Mouse (Mus musculus): ENCODE results near the gene Gm4869. TPM values are rescaled to one million over a fixed set of nuclear protein-coding genes. Genes with fewer than 3 reads are reported as not detected.
"Not testable (repeated sequence)": the region's sequence is repeated elsewhere in the genome, so short reads cannot be mapped to it uniquely, and the experiment has no call there.

Gm4869 gene
- polyA plus RNA-seq, 1 experiment = not detected

DNA sequence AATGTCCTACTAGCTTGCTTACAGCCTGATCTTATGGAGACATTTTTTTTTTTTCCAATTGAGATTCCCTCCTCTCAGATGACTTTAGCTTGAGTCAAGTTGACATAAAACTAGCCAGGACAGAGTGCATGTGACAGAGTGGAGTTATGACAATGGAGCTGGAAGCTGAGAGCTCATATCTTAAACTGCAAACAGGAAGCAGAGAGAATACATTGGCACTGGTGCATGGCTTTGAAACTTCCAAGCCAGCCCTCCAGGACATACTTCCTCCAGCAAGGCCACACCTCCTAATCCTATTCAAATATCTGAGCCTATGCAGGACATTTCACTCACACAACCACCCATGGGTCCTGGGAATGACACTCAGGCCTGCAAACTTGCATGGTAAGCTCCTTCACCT is 9.0 kb downstream of the Gm4869 start:
- Histone ChIP-seq H3K36me3 (ENCODE audit: control insufficient read depth) (no peaks in the 10 kb centered on the region), H3K4me3 (replicated peaks) (no peak overlapping the region), H3K4me1 (ENCODE audit: control insufficient read depth) (no peaks in the 10 kb centered on the region), H3K27me3 (ENCODE audit: control insufficient read depth) (no peaks in the 10 kb centered on the region), H3K9me3 (ENCODE audit: control insufficient read depth, low read length) (no peaks in the 10 kb centered on the region)
- no peak for TF ChIP-seq TAL1 (IDR thresholded peaks at IDR 0.05; ENCODE audit: low read length)
- no peak for TF ChIP-seq GATA1 (IDR thresholded peaks at IDR 0.05; ENCODE audit: low read length)

DNA sequence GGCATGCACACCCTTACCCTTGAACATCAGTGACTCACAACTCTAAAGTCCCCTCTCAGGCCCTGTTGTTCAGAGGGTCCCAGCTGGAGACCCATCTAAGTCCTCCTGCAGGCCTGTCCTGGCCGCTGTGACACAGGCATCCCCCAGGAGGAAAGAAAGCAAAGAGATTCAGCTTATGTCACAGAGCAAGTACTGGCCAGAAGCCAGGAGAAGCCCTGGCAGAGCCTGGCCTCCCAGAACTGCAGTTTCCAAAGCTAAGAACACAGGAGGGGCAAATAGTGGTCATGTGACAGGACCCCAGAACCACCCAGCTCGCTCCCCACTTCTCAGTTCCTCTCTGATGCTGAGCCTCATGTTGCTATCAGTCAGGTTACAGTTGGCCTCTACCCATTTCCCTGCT is 10.0 kb downstream of the Gm4869 start:
- H3K4me1 ChIP-seq (ENCODE audit: control insufficient read depth) = no peaks in the 10 kb centered on the region
- H3K36me3 ChIP-seq (ENCODE audit: control insufficient read depth) = no peaks in the 10 kb centered on the region
- no peak for TF ChIP-seq TAL1 (IDR thresholded peaks at IDR 0.05; ENCODE audit: low read length)
- H3K9me3 ChIP-seq (ENCODE audit: control insufficient read depth, low read length) = no peaks in the 10 kb centered on the region
- H3K4me3 ChIP-seq (replicated peaks) = no peak overlapping the region
- H3K27me3 ChIP-seq (ENCODE audit: control insufficient read depth) = no peaks in the 10 kb centered on the region

DNA sequence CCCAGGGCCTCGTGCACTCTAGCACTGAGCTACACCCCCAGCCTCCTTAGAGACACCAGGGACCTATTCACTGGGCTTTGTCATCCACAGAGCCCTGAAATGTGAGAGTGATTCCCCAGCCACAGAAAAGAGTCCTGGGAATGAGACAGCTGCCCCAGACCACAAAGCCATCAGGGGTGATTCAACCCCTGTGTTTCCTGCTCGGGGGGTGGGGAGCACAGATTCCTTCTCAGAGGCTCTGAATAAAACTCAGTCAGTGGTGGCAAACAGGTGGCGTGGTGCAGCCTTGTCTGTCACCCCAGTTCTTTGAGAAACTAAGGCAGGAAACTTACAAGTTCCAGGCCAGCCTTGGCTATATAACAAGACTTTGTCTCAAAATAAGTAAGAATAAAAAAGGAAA is 16.0 kb downstream of the Gm4869 start:
- Histone ChIP-seq H3K36me3 (ENCODE audit: control insufficient read depth) (no peaks in the 10 kb centered on the region), H3K27me3 (ENCODE audit: control insufficient read depth) (no peaks in the 10 kb centered on the region), H3K4me3 (replicated peaks) (no peak overlapping the region), H3K9me3 (ENCODE audit: control insufficient read depth, low read length) (peaks cover 21% of the 10 kb centered on the region), H3K4me1 (ENCODE audit: control insufficient read depth) (no peaks in the 10 kb centered on the region)
- TF ChIP-seq TAL1 (IDR thresholded peaks at IDR 0.05; ENCODE audit: low read length) = no peak
- TF ChIP-seq GATA1 (IDR thresholded peaks at IDR 0.05; ENCODE audit: low read length) = no peak

DNA sequence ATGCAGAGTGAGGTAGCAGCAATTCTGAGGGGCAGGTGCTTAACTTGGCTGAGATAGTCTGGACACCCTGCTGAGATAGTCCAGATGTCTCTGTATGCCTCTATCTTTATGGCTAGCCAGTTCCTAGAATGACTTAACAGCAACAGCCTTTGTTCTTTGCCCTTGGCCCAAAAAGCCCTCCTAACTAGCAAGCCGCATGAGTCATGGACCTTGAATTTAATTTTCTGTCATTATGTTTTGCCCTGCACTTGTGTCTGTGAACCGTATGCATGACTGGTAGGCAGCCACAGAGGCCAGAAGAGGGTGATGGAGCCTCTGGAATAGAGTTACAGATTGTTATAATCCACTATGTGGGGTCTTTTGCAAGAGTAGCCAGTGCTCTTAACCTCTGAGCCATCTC is 17.7 kb downstream of the Gm4869 start:
- not testable (repeated sequence) for H3K4me1 ChIP-seq (ENCODE audit: control insufficient read depth); H3K27me3 ChIP-seq (ENCODE audit: control insufficient read depth); H3K36me3 ChIP-seq (ENCODE audit: control insufficient read depth); H3K4me3 ChIP-seq (replicated peaks)
- peaks cover 21% of the 10 kb centered on the region for H3K9me3 ChIP-seq (ENCODE audit: control insufficient read depth, low read length)

DNA sequence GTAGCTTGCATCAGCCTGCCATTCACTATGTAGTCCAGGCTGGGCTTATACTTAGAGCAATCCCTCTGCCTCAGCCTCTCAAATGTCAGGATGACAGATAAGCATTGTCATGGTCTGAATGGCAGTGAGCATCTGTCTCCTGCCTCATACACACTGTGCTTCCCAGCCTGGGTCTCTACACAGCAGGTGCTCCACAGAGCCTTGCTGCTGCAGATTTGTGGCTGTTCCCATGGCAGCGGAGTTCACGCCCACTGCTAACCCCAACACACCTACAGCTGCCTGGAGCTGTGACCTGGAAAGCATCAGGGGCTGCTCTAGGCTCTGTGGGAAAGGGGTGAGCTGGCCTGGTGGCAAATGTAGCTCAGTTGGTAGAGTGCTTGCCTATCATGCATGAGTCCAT is 19.5 kb downstream of the Gm4869 start:
- Histone ChIP-seq H3K27me3 (ENCODE audit: control insufficient read depth) (no peaks in the 10 kb centered on the region), H3K4me3 (replicated peaks) (no peak overlapping the region), H3K36me3 (ENCODE audit: control insufficient read depth) (no peaks in the 10 kb centered on the region), H3K9me3 (ENCODE audit: control insufficient read depth, low read length) (peaks cover 21% of the 10 kb centered on the region), H3K4me1 (ENCODE audit: control insufficient read depth) (no peaks in the 10 kb centered on the region)
- TF ChIP-seq TAL1 (IDR thresholded peaks at IDR 0.05; ENCODE audit: low read length) (no peak), GATA1 (IDR thresholded peaks at IDR 0.05; ENCODE audit: low read length) (no peak)

DNA sequence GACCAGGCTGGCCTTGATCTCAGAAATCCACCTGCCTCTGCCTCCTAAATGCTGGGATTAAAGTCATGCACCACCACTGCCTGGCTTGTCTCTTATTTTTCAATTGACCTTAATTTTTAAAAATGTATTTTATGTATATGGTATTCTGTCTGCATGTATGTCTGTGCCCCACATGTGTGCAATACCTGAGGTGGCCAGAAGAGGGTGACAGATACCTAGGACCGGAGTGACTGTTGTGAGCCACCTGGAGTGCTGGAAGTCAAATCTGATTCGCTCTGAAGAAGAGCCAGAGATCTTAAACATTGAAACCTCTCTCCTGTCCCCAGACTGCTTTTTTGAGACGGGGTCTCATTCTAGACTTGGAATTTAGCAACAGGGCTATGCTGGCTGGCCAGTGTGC is 26.9 kb downstream of the Gm4869 start:
- no peaks in the 10 kb centered on the region for H3K27me3 ChIP-seq (ENCODE audit: control insufficient read depth)
- H3K36me3 ChIP-seq (ENCODE audit: control insufficient read depth) = no peaks in the 10 kb centered on the region
- TF ChIP-seq TAL1 (IDR thresholded peaks at IDR 0.05; ENCODE audit: low read length) (no peak), GATA1 (IDR thresholded peaks at IDR 0.05; ENCODE audit: low read length) (no peak)
- no peaks in the 10 kb centered on the region; the same call in 1 of the 2 replicates for H3K9me3 ChIP-seq (ENCODE audit: control insufficient read depth, low read length)
- H3K4me3 ChIP-seq (replicated peaks) = no peak overlapping the region
- no peaks in the 10 kb centered on the region for H3K4me1 ChIP-seq (ENCODE audit: control insufficient read depth)

DNA sequence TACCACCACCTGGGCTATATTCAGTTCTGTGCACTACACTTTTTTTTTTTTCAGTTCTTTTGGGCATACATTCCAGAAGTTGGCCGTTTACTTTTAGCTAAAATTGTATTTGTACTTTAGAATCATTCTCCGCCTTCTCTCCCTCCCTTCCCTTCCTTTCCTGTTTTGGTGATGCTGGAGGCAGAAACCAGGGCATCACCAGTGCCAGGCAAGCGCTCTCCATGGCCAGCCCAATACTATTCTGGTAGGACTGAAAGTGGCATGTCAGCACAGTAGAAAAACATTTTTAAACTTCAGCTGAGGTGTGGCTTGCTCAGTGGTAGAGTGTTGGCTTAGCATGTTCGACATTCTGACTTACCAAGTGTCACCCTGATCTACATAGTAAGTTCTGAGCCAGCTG is 36.0 kb downstream of the Gm4869 start:
- TF ChIP-seq TAL1 (IDR thresholded peaks at IDR 0.05; ENCODE audit: low read length) = no peak
- no peak for TF ChIP-seq GATA1 (IDR thresholded peaks at IDR 0.05; ENCODE audit: low read length)
- no peak overlapping the region for H3K4me3 ChIP-seq (replicated peaks)
- H3K9me3 ChIP-seq (ENCODE audit: control insufficient read depth, low read length) = peaks cover 5% of the 10 kb centered on the region; the same call in 1 of the 2 replicates

DNA sequence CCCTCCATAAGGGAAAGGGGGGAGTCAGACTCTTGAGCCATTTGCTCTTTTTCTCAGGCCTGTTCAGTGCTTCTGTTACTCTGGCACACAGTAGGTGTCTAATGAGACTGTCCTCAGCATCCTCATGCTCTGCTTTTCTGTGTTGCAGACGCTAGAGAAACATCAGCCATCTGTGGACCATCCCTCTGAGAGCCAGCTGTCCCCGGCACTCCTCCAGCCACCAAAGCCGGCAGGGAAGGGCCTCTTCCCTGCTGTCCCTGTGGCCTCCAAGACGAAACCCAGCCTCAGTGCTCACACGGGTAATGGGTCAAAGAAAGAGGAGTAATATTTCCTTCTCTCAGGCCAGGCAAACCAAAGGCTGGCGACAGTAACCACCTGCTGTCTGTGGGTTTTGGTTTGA is 45.7 kb downstream of the Gm4869 start:
- TF ChIP-seq GATA1 (IDR thresholded peaks at IDR 0.05; ENCODE audit: low read length) (no peak), TAL1 (IDR thresholded peaks at IDR 0.05; ENCODE audit: low read length) (no peak)
- H3K9me3 ChIP-seq (ENCODE audit: control insufficient read depth, low read length) = no peaks in the 10 kb centered on the region
- no peaks in the 10 kb centered on the region for H3K4me1 ChIP-seq (ENCODE audit: control insufficient read depth)
- H3K4me3 ChIP-seq (replicated peaks) = no peak overlapping the region
- H3K36me3 ChIP-seq (ENCODE audit: control insufficient read depth) = no peaks in the 10 kb centered on the region
- H3K27me3 ChIP-seq (ENCODE audit: control insufficient read depth) = peaks cover 24% of the 10 kb centered on the region

More for the DNA sequence above, 36.0 kb downstream of the Gm4869 start:
- Histone ChIP-seq H3K36me3 (ENCODE audit: control insufficient read depth) (no peaks in the 10 kb centered on the region), H3K27me3 (ENCODE audit: control insufficient read depth) (peaks cover 6% of the 10 kb centered on the region; the same call in 1 of the 2 replicates), H3K4me1 (ENCODE audit: control insufficient read depth) (no peaks in the 10 kb centered on the region)

DNA sequence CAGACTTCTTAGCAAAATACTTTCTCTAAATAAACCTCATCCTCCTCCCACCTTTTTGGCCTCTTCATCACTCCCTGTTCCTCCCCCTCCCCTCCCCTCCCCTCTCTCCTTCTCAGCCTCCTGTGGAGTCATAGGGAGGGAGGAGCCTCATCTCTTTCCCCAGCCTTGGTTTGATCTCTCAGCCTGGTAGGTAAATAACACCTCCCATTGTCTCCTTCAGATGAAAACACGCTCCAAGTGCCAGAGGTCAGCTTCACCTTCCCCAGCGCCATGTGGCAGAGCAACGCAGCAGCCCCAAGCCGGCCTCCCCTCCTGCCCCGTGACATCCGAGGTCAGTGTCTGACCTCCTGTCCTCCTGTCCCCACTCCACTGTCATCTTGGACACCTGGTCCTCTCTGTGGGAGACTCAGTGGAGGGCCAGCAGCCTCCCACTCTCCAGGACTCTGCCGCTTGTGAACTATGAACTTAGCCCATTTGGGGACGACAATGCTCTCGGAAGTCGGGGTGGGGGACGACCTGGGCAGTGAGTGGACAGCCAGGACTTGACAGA is 47.3 kb downstream of the Gm4869 start:
- Histone ChIP-seq H3K36me3 (ENCODE audit: control insufficient read depth) (no peaks in the 10 kb centered on the region), H3K27me3 (ENCODE audit: control insufficient read depth) (peaks cover 18% of the 10 kb centered on the region), H3K4me1 (ENCODE audit: control insufficient read depth) (no peaks in the 10 kb centered on the region), H3K4me3 (replicated peaks) (no peak overlapping the region), H3K9me3 (ENCODE audit: control insufficient read depth, low read length) (no peaks in the 10 kb centered on the region)
- TF ChIP-seq TAL1 (IDR thresholded peaks at IDR 0.05; ENCODE audit: low read length) (no peak), GATA1 (IDR thresholded peaks at IDR 0.05; ENCODE audit: low read length) (no peak)

DNA sequence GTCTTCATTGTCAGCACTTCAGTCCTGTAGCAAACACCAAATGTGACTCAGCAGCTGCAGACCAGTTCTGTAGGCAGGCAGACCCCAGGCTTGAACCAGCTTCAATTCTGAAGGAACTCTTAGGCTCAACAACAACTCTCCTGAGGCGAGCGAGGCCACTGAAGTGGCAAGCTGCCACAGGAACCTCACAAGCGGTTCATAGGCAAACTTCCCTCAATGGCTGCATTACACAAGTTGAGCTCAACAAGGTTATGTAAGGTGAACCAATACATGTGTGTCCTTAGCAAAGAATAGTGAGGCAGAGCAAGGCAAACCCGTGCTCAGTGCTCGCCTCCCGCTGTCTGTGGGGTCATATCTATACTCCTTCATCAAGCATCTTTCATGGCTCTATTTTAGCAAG is 52.7 kb downstream of the Gm4869 start:
- Histone ChIP-seq H3K4me3 (replicated peaks) (no peak overlapping the region), H3K9me3 (ENCODE audit: control insufficient read depth, low read length) (no peaks in the 10 kb centered on the region), H3K4me1 (ENCODE audit: control insufficient read depth) (peaks cover 26% of the 10 kb centered on the region), H3K36me3 (ENCODE audit: control insufficient read depth) (no peaks in the 10 kb centered on the region), H3K27me3 (ENCODE audit: control insufficient read depth) (no peaks in the 10 kb centered on the region)
- TF ChIP-seq TAL1 (IDR thresholded peaks at IDR 0.05; ENCODE audit: low read length) (no peak), GATA1 (IDR thresholded peaks at IDR 0.05; ENCODE audit: low read length) (no peak)
